In genomic region chr5:118946090-118946489, GRCm38 (mm10) we compare ENCODE assay signal across 8 mouse cellular contexts.
DNase-seq lines count a peak whose midpoint lies in the region; ATAC-seq and TF ChIP-seq lines count a peak whose summit lies in the region.

No protein-coding gene starts in this region.

- no peak for DNase-seq in gastrocnemius, adult 2 months
- no peak for DNase-seq in gastrocnemius, adult 18-20 months (ENCODE audit: low spot score)
- no peak for DNase-seq in lung, adult 2 months
- peak; percentile 19 for DNase-seq in lung, postnatal 14 days
- DNase-seq in kidney, postnatal 25 days: no peak
- DNase-seq in cerebellum, adult 11-12 months: no peak

- intact Hi-C loops in gastrocnemius, adult 2 months (cut with DNase I): no loop called here

- no peak overlapping the region for H3K9ac ChIP-seq in lung, embryonic 16.5 days (ENCODE audit: low read length)
- no peak overlapping the region for H3K9ac ChIP-seq in embryonic facial prominence, embryonic 15.5 days

- no peak for TF ChIP-seq POLR2A in lung, adult 2 months (IDR thresholded peaks at IDR 0.05; ENCODE audit: borderline replicate concordance, extremely low read depth, low read depth, low read length)

- no peak overlapping the region; the same call in 1 of the 2 replicates for H3K4me2 ChIP-seq in lung, embryonic 16.5 days (ENCODE audit: low read depth, low read length)
- H3K4me2 ChIP-seq in embryonic facial prominence, embryonic 15.5 days (replicated peaks): 0 out of 2 replicates have a peak overlapping the region, but pooled peaks have one; percentile 15

- no peaks in the 10 kb centered on the region for H3K27me3 ChIP-seq in lung, embryonic 16.5 days (ENCODE audit: control insufficient read depth, insufficient read depth, low read depth, low read length)
- no peaks in the 10 kb centered on the region; the same call in 1 of the 2 replicates for H3K27me3 ChIP-seq in embryonic facial prominence, embryonic 15.5 days

- TF ChIP-seq CTCF in gastrocnemius, adult 2 months (IDR thresholded peaks at IDR 0.05): no peak
- TF ChIP-seq CTCF in lung, adult 2 months (IDR thresholded peaks at IDR 0.05; ENCODE audit: insufficient read depth, low read length): no peak

- WGBS in lung, embryonic 16.5 days: 34% methylated on average over 8 of the region's 8 CpGs
- WGBS in lung, adult 2 months: 48% methylated on average over 8 of the region's 8 CpGs
- 9% methylated on average over 8 of the region's 8 CpGs for WGBS in embryonic facial prominence, embryonic 15.5 days

- peak overlapping the region; percentile 15; the same call in 1 of the 2 replicates for H3K4me3 ChIP-seq in gastrocnemius, adult 2 months
- no peak overlapping the region for H3K4me3 ChIP-seq in lung, embryonic 16.5 days (ENCODE audit: low read length)
- no peak overlapping the region for H3K4me3 ChIP-seq in lung, adult 2 months (replicated peaks; ENCODE audit: extremely low read depth, low read depth, low read length)
- H3K4me3 ChIP-seq in embryonic facial prominence, embryonic 15.5 days (replicated peaks): no peak overlapping the region

- no peaks in the 10 kb centered on the region for H3K9me3 ChIP-seq in lung, embryonic 16.5 days (ENCODE audit: control insufficient read depth, low read length)
- H3K9me3 ChIP-seq in embryonic facial prominence, embryonic 15.5 days (replicated peaks): no peaks in the 10 kb centered on the region

- H3K27ac ChIP-seq in gastrocnemius, adult 2 months: no peak overlapping the region
- H3K27ac ChIP-seq in lung, embryonic 16.5 days (ENCODE audit: low read length): no peak overlapping the region
- H3K27ac ChIP-seq in embryonic facial prominence, embryonic 15.5 days (replicated peaks): peak overlapping the region; percentile 60

- peak; percentile 76 for ATAC-seq in lung, embryonic 16.5 days (ENCODE audit: low read depth)
- no peak; the same call in 1 of the 2 replicates for ATAC-seq in embryonic facial prominence, embryonic 15.5 days (ENCODE audit: insufficient number of reproducible peaks, low FRiP score, low TSS enrichment, low read depth)

- no peaks in the 10 kb centered on the region for H3K36me3 ChIP-seq in lung, embryonic 16.5 days (ENCODE audit: control insufficient read depth, insufficient read depth, low read length)
- no peaks in the 10 kb centered on the region for H3K36me3 ChIP-seq in embryonic facial prominence, embryonic 15.5 days

- no peaks in the 10 kb centered on the region for H3K4me1 ChIP-seq in lung, embryonic 16.5 days (replicated peaks; ENCODE audit: control insufficient read depth, insufficient read depth, low read length)
- no peaks in the 10 kb centered on the region for H3K4me1 ChIP-seq in lung, adult 2 months (ENCODE audit: control insufficient read depth, insufficient read depth, low read length)
- H3K4me1 ChIP-seq in embryonic facial prominence, embryonic 15.5 days: peaks cover 29% of the 10 kb centered on the region
